Mouse (Mus musculus) macrophage (primary cell): ENCODE measurements around the gene Acsl1. TPM values are rescaled to one million over a fixed set of nuclear protein-coding genes. Genes with fewer than 3 reads are reported as not detected.

Experiments used
- H3K27ac ChIP-seq: fragments of 350-480 bp; formaldehyde crosslinking; 2 replicates; pipeline ENCODE4 v1.9.0; 2021
- H3K36me3 ChIP-seq: fragments of 350-480 bp; formaldehyde crosslinking; 2 replicates; pipeline ENCODE4 v1.9.0; 2021; ENCODE audit errors: inconsistent target
- H3K4me3 ChIP-seq: fragments of 350-480 bp; formaldehyde crosslinking; 2 replicates; pipeline ENCODE4 v1.9.0; 2021; ENCODE audit errors: inconsistent target
- H3K79me2 ChIP-seq: fragments of 350-480 bp; formaldehyde crosslinking; 2 replicates; pipeline ENCODE4 v1.9.0; 2021; ENCODE audit errors: inconsistent target
- WGBS: methylation state at CpG from one replicate; pipeline ENCODE4 v1.1.7; 2026; ENCODE audit warnings: inconsistent platforms; ENCODE audit not compliant: missing documents; 5-methylcytosine and 5-hydroxymethylcytosine counted together
- polyA plus RNA-seq: library from polyadenylated mRNA; stranded (reverse); fragments of 250-400 nt; gene quantifications from 3 replicates; pipeline ENCODE4 v1.2.4, GENCODE M21; 2018; ENCODE audit warnings: inconsistent platforms

Gene Acsl1
- polyA plus RNA-seq, 1 experiment from 2014 or later, result 22.9 TPM

DNA sequence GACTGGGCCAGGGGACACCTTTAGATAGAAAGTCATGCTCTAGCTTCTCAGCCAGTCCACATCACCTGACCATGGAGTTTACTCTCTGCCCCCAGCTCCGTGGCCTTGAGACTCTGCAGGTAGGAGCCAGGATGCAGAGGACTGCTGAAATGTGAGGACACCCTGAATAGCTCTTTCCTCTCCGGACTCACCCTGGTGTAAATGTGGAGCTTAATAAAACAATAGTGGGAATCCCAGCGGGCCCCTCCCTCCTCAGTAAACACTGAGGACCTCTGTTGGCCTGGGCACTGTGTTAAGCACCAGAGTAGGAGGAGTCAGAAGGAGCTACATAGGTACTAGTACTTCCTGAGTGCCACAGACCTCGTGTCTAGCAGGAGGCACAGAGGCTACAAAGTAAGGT, 13.2 kb downstream of the Acsl1 start:
- peaks cover 89% of the 10 kb centered on the region for H3K79me2 ChIP-seq
- 70% methylated on average over 4 of the region's 4 CpGs for WGBS
- H3K4me3 ChIP-seq, result no peak overlapping the region
- no peaks in the 10 kb centered on the region for H3K36me3 ChIP-seq
- H3K27ac ChIP-seq, result no peak overlapping the region

DNA sequence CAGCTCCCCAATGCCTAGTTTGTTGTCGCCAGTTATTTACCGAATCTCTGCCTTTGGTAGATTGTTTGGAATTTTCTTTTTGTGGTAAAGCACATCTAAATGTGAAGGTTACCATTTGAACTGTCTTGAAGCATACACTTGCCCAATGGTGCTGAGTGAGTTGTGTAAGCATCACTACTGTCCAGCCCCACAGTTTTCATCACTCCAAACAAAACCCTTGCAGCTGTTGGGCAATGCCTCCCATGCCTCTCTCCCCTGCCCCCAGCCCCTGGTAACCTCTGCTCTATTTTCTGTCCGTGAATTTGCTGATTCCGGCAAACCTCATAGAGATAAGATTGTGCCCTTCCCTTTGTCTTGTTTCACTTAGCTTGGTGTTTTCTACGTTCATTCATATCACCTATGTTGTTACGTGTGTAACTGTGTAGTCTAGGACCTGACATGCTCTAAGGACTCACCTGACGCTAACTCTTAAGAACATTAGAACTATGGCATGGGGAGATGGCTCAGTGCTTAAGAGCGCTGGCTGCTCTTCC, 14.2 kb downstream of the Acsl1 start:
- WGBS, result 79% methylated on average over 8 of the region's 8 CpGs
- Histone ChIP-seq H3K79me2 (peaks cover 89% of the 10 kb centered on the region), H3K27ac (no peak overlapping the region), H3K4me3 (no peak overlapping the region), H3K36me3 (no peaks in the 10 kb centered on the region)

DNA sequence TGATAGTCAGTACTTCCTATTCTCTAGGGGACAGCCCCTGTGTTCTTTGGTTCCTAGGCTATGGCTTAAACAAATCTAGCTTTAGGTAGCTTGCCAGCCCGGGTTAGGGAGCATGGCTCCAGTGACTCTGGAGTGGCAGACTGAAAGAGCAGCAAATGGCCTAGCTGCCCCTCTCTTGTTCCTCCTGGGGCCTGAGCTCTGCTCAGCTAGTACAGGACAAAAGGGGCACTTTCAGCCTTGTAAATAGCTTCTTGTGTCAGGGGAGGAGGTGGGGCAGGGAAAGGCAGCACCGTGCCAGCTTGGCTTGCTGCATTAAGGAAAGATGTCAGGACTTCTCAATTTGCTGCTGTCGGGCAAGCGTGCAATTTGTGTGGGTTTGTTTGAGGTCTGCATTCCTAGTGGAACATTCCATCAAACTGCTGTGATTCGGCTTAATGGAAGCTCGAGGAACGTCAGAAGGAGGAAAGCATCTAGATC, 17.3 kb downstream of the Acsl1 start:
- Histone ChIP-seq H3K79me2 (peaks cover 91% of the 10 kb centered on the region), H3K36me3 (no peaks in the 10 kb centered on the region), H3K4me3 (no peak overlapping the region), H3K27ac (no peak overlapping the region)
- WGBS, result 80% methylated on average over 7 of the region's 7 CpGs

DNA sequence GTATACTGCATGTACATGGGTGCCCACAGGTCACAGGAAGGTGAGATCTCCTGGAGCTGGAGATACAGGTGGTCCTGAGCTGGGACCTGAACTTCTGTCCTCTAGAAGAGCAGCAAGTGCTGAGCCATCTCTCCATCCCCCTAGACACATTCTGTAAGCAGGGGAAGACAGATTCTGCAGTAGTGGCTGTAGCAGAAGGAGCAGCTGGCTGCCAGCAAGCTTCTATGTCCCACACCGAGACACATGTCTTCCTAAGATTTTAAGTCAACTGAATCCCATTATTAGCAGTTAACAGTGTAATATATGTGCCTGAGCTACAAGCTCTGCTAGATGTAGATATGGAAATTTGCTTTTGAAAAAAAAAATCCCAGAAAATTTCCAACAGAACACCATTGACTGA, 18.4 kb downstream of the Acsl1 start:
- no peak overlapping the region for H3K4me3 ChIP-seq
- H3K79me2 ChIP-seq, result peaks cover 80% of the 10 kb centered on the region
- WGBS, result 100% methylated on average over 1 of the region's 1 CpGs
- H3K36me3 ChIP-seq, result no peaks in the 10 kb centered on the region
- H3K27ac ChIP-seq, result no peak overlapping the region

DNA sequence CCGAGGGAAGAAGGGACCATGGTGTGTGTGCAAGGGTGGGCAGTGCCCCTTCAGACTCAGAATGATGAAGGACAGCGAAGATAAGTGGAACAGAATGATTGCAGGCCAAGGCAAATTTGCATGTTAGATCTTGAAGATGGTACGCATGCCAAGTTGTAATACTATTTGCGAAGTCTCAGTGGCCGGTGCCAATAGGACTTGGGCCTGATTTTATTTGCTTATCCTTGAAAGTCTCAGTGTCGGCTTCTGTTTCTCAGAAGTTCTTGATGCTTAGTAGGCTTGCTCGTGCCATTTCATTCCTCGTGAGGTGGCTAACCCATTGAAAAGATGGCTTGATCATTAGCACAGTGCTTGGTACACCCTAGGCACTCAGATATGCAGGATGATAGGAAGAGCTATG, 19.4 kb downstream of the Acsl1 start:
- Histone ChIP-seq H3K4me3 (no peak overlapping the region), H3K36me3 (no peaks in the 10 kb centered on the region), H3K27ac (no peak overlapping the region), H3K79me2 (peaks cover 70% of the 10 kb centered on the region)
- WGBS, result 93% methylated on average over 8 of the region's 8 CpGs

DNA sequence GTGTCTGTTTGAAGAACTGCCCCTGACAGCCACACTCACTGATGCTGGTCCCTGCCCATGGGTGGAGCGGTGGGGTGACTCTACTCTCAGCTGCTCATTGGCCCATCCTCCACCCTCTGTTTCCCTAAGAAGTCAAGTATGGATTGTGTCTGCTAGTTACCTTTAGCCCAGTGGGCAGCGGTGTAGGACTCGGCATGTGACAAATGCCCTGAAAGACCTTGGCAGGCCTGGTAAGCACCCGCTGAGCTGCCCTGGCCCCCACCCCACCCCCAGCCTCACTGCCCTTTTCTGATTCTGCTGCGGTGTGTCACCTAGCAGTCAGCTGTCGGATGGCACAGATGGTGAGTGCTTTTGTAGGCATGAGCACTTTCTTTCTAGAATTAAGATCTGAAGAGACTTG, 20.0 kb downstream of the Acsl1 start:
- 99% methylated on average over 6 of the region's 6 CpGs for WGBS
- Histone ChIP-seq H3K4me3 (no peak overlapping the region), H3K79me2 (peaks cover 65% of the 10 kb centered on the region)

DNA sequence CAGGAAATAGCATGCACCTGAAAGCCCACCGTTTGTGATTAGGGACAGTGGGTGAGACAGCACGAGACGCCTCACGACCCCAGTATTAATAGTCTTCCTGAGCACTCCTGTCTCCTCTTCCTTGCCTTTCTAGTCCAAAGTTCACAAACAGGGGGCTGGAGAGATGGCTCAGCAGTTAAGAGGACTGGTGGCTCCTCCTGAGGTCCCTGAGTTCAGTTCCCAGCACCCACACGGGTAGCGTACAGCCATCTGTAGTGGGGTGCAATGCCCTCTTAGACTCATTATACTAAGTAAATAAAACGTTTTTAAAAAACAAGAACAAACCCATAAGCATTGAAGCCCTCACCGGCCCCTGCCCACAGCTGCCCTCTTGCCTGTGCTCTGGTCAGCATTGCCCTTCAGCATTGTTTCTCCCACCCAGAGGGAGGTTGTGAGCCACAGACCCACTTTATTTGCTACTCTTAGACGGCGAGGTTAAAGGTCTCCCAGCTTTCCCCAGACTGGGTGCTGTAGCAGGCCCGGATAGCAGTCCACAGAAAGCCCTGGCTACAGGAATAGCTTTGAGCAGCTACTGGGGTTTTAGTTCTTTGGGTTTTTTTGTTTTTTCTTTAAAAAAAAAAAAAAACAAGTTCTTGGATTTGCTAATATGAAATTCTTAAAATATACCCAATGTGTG, 22.8 kb downstream of the Acsl1 start:
- Histone ChIP-seq H3K36me3 (no peaks in the 10 kb centered on the region), H3K79me2 (peaks cover 44% of the 10 kb centered on the region), H3K4me3 (no peak overlapping the region), H3K27ac (no peak overlapping the region)
- 91% methylated on average over 10 of the region's 11 CpGs for WGBS

More for the DNA sequence above, 20.0 kb downstream of the Acsl1 start:
- no peaks in the 10 kb centered on the region for H3K36me3 ChIP-seq
- H3K27ac ChIP-seq, result no peak overlapping the region

DNA sequence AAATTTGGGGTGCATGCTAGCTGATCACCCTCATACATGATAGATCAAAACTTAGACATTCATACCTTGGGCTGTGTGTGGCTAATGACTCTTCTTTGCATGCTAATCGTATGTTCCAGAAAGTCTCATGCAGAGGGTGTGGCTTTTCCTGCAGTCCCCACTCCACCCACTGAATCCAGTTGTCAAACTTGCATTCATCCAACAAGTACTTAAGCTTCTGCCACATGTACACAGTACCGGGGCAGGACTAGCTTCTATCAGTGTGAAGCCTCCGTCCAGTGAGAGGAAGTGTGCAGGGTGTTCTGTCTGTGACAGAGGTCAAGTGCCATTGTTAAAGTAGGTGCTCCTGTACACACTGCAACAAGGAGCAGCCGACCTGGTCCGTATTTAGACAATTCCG, 26.0 kb downstream of the Acsl1 start:
- H3K27ac ChIP-seq, result peak overlapping the region; percentile 84
- H3K79me2 ChIP-seq, result peaks cover 15% of the 10 kb centered on the region; the same call in 1 of the 2 replicates
- WGBS, result 46% methylated on average over 6 of the region's 6 CpGs
- H3K36me3 ChIP-seq, result no peaks in the 10 kb centered on the region
- no peak overlapping the region for H3K4me3 ChIP-seq

DNA sequence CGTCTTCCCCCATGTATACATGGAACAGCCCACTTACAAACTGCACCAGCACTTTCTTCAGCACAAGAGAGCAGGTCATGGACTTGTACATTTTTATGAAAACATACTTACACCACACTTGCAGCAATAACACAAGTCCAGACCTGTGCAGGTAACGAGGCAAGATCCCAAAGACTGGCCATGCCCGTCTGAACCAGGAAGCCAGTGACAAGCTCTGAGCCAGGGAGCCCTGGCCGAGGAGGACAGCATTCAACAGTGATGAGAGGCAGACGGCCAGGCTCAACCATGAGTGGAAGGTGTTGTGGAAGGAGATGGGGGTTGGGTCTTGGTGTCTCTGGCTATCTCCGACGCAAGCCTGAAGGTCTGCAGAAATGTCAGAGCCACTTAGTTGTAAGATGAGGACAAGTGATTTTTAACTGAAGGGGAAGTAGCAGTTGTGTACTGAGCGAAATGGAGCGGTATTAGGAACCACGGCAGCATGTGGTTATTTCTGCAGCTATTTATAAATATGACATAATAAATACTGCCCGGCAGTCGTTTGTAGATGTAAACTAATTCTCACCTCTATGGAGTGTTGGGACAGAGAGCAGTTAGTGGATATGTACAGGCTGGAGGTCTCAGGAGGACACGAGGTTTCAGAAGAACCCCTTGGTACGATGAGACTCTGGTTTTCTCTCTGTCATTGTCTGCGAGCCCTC, 26.6 kb downstream of the Acsl1 start:
- Histone ChIP-seq H3K4me3 (no peak overlapping the region), H3K36me3 (no peaks in the 10 kb centered on the region), H3K79me2 (peaks cover 10% of the 10 kb centered on the region; the same call in 1 of the 2 replicates), H3K27ac (peak overlapping the region; percentile 84)
- WGBS, result 11% methylated on average over 15 of the region's 15 CpGs

DNA sequence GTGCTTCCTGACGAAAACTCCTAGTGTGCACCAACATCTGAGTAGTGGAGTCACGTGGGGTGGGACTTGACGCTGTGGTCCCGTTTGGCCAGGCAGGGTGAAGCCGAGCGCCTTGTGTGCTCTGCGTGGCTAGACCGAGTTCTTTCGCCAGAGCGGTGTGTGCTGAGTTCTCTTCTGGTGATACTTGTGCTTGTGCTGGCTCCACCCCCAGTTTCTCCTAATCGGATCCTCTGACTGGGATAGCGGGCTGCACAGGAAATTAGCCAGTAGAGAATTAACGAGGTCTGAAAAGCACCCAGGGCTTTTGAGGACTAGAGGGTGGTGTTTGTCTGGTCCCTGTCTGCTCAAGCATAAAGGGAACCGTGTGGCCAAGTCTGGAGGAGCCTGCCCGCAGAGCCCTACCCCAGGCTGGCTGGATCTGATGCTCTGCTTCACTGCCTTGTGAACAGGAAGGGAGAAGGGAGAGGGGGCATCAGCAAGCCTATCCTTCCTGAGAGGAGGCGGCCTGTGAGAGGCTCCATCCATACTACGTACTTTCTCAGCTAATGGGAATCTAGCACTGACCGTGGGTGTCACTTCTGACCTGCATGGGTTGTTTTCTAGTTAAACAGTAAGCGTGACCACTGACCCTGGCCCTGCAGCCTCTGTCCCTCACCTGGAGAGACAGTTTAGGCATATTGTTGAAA, 28.7 kb downstream of the Acsl1 start:
- 77% methylated on average over 19 of the region's 19 CpGs for WGBS
- Histone ChIP-seq H3K36me3 (no peaks in the 10 kb centered on the region), H3K4me3 (no peak overlapping the region), H3K27ac (no peak overlapping the region), H3K79me2 (peaks cover 10% of the 10 kb centered on the region; the same call in 1 of the 2 replicates)

DNA sequence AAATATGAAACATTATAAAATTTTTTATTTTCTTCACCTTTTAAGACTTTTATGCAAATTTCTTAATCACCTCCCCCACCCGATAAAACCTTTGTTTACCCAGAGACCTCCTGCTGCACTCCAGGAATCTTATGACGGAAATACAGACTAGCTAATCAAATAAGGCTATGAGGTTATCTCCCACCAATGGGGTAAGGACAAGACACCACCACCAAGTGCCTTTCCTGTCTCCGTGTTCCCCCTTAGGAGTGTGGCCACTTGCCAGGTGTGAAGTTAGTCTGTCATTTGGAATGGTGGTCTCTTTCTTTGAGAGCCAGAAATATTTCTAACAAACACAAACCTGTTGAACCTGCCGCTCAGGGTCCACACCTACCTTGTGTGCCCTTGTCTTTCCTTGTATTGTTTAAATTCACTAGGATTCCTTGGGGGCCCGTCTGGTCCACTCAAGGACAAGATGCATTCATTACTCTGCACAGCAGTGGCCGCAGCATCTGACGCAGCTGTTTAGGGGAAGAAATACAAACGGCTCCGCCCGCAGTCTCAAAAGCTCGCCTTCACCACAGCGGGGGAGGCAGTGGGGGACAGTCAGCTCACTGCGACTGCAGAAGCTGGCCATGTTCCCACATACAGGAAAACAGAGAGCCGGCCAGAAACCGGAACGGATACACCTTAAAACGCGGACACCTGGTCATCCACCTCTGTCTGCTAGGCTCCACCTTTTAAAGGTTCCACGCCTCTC, 31.7 kb downstream of the Acsl1 start:
- 93% methylated on average over 19 of the region's 19 CpGs for WGBS
- no peak overlapping the region for H3K27ac ChIP-seq
- no peaks in the 10 kb centered on the region for H3K36me3 ChIP-seq
- peaks cover 10% of the 10 kb centered on the region; the same call in 1 of the 2 replicates for H3K79me2 ChIP-seq
- H3K4me3 ChIP-seq, result no peak overlapping the region

DNA sequence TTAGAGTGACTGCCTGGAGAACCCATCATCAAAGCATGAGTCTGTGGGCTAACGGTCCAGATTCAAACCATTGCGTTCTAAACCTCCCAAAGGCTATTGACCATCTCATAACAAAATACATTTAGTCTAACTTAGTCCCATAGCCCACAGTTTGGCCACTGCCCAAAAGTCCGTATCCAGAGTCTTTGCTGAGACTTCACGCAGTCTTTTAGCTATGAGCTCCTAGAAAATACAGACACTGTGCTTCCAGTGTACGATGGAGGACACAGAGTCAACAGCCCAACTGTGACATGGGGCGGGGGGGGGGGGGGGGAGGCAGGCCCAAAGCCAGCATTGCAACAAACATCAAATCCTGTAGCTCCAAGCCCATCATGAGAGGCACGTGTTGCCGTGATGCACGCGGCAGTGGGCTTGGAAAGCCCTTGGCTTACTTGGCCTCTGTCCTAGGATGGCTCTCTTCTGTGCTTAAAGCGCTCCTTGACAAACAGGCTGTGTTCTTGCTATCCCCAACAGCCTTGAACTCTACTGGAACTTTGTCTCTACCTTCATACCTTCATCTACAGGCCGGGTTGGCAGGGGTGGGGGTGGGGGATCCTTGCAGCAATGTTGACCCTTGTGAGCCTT, 32.3 kb downstream of the Acsl1 start:
- H3K4me3 ChIP-seq, result no peak overlapping the region
- WGBS, result 94% methylated on average over 10 of the region's 12 CpGs
- H3K79me2 ChIP-seq, result peaks cover 7% of the 10 kb centered on the region; the same call in 1 of the 2 replicates
- no peak overlapping the region for H3K27ac ChIP-seq
- H3K36me3 ChIP-seq, result no peaks in the 10 kb centered on the region

DNA sequence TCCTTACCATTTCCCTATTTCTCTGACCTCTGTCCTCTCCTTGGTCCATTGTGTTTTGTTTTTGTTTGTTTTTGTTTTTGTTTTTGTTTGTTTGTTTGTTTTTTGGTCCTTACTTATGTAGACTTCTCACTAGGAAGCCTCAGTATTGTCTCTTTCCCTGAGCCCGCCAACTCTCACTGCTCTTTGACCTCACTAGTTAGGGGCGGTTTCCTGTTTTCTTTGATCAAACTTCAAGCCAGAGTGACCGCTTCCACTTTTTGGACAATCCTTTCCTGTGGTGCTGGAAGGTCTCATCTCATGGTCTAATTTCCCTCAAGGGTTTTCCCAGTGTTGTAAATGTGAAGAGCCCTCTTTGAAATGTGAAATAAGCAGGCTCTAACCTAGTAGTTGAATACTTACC, 33.4 kb downstream of the Acsl1 start:
- no peaks in the 10 kb centered on the region; the same call in 1 of the 2 replicates for H3K79me2 ChIP-seq
- WGBS, result 61% methylated on average over 3 of the region's 3 CpGs
- no peaks in the 10 kb centered on the region for H3K36me3 ChIP-seq
- no peak overlapping the region for H3K27ac ChIP-seq
- no peak overlapping the region for H3K4me3 ChIP-seq
